Mouse (Mus musculus): Measurements from ENCODE around the gene Rela. TPM values are rescaled to one million over a fixed set of nuclear protein-coding genes. Genes with fewer than 3 reads are reported as not detected.
"Not testable (repeated sequence)": the region's sequence is repeated elsewhere in the genome, so short reads cannot be mapped to it uniquely, and the experiment has no call there.

Gene Rela
- polyA plus RNA-seq, 1 experiment from 2014 or later, result 29.9 TPM

DNA sequence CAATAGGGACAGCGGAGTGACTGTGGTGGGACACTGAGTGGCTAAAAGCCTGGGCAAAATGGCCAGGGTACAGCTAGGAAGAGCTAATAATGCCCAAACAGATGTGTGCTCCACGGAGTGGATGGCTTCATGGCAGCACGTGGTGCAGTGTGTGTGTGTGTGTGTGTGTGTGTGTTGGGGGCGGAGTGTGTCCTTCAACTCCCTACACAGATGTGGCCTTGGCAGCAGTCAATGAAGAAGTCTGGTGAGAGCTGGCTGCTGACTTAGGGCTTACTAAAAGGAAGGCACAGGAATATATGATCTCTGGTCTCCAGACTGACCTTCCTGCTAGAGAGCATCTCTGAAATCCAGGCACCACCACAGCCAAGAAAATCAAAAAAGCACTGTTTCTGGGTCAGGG, 31.1 kb downstream of the Rela start:
- H3K4me2 ChIP-seq, result no peak overlapping the region

DNA sequence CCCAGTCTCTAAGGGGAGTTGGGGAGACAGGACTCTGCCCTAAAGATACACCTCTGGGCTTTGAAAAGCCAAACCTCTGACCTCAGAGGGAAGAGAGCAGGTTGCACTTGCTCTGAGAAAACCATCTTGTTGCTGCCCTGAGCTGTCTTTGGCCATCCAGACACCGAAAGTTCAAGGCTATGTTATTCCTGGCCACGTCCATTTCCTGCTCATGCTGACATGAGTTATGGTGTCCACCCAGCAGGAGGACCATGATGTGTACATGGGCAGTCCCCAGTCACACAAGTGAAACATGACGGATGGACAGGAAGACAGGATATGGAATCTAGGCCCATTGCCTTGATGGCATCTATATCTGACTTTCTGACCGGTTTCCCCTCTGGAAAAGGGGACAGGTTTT, 43.1 kb downstream of the Rela start:
- peaks cover 49% of the 10 kb centered on the region for H3K36me3 ChIP-seq (ENCODE audit: control insufficient read depth, insufficient read depth, low read length)
- H3K9me3 ChIP-seq (ENCODE audit: control insufficient read depth, low read length), result no peaks in the 10 kb centered on the region
- H3K27ac ChIP-seq (ENCODE audit: low read depth, low read length), result no peak overlapping the region

More for the DNA sequence above, 31.1 kb downstream of the Rela start:
- no peaks in the 10 kb centered on the region for H3K27me3 ChIP-seq (ENCODE audit: control insufficient read depth, insufficient read depth, low read length)
- DNase-seq (ENCODE audit: low spot score, missing footprints) (no peak), ATAC-seq (ENCODE audit: low FRiP score) (no peak)
- peaks cover 3% of the 10 kb centered on the region; the same call in 1 of the 2 replicates for H3K4me1 ChIP-seq (ENCODE audit: control insufficient read depth, insufficient read depth, low read length)
- H3K27ac ChIP-seq (ENCODE audit: low read depth, low read length), result no peak overlapping the region
- peaks cover 12% of the 10 kb centered on the region; the same call in 1 of the 2 replicates for H3K36me3 ChIP-seq (ENCODE audit: control insufficient read depth, insufficient read depth, low read length)
- no peaks in the 10 kb centered on the region for H3K9me3 ChIP-seq (ENCODE audit: control insufficient read depth, low read length)
- H3K9ac ChIP-seq (ENCODE audit: low read length), result no peak overlapping the region
- no peak overlapping the region for H3K4me3 ChIP-seq (ENCODE audit: low read depth, low read length)
- WGBS, result 90% methylated on average over 4 of the region's 4 CpGs

DNA sequence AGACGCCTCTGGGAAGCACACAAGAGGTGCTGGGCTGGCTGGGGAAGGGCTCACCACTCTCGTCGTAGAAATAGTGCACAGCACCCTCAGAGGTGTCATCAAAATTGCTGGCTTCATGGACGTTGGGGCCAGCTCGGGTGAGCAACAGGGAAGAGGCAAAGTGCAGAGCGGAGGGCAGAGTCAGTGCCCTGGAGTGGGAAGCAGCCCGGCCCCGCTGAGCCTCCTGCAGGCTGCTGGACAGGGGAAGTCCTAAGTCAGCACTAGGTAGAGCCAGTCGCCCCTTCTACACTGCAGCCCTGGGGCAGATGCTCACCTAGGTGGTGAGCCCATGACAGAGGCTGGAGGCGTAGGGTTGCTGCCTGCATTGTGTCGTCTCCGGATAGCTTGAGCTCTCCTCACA, 47.0 kb downstream of the Rela start:
- ATAC-seq (ENCODE audit: low FRiP score) (no peak), DNase-seq (ENCODE audit: low spot score, missing footprints) (no peak)
- Histone ChIP-seq H3K36me3 (ENCODE audit: control insufficient read depth, insufficient read depth, low read length) (peaks cover 42% of the 10 kb centered on the region), H3K9me3 (ENCODE audit: control insufficient read depth, low read length) (no peaks in the 10 kb centered on the region), H3K27me3 (ENCODE audit: control insufficient read depth, insufficient read depth, low read length) (no peaks in the 10 kb centered on the region), H3K4me2 (no peak overlapping the region), H3K9ac (ENCODE audit: low read length) (no peak overlapping the region), H3K4me1 (ENCODE audit: control insufficient read depth, insufficient read depth, low read length) (peaks cover 8% of the 10 kb centered on the region; the same call in 1 of the 2 replicates), H3K27ac (ENCODE audit: low read depth, low read length) (no peak overlapping the region), H3K4me3 (ENCODE audit: low read depth, low read length) (no peak overlapping the region)
- 94% methylated on average over 12 of the region's 12 CpGs for WGBS

More for the DNA sequence above, 43.1 kb downstream of the Rela start:
- DNase-seq (ENCODE audit: low spot score, missing footprints) (no peak), ATAC-seq (ENCODE audit: low FRiP score) (no peak)
- no peaks in the 10 kb centered on the region for H3K4me1 ChIP-seq (ENCODE audit: control insufficient read depth, insufficient read depth, low read length)
- H3K27me3 ChIP-seq (ENCODE audit: control insufficient read depth, insufficient read depth, low read length), result no peaks in the 10 kb centered on the region
- no peak overlapping the region for H3K9ac ChIP-seq (ENCODE audit: low read length)
- no peak overlapping the region for H3K4me2 ChIP-seq
- H3K4me3 ChIP-seq (ENCODE audit: low read depth, low read length), result no peak overlapping the region
- 92% methylated on average over 4 of the region's 4 CpGs for WGBS

DNA sequence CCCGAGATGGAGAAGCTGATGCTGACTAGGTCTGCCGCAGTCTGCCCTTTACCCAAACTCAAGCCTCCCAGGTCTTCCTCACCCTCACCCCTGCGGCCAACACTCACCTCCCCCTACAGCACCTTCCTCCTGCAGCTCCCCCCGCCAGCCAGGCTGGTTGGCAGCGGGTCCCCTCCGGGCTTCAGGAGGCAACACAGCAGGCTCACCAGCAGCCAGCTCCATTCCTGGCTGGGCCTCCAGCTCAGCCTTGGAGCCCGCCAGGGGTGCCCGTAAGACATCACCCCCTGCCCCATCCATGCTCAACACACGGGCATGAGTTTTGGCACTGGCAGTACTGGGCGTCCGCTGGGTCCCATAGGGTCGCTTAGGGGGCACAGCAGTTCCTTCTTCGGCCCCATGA, 47.7 kb downstream of the Rela start:
- H3K4me3 ChIP-seq (ENCODE audit: low read depth, low read length), result no peak overlapping the region
- 87% methylated on average over 13 of the region's 13 CpGs for WGBS

DNA sequence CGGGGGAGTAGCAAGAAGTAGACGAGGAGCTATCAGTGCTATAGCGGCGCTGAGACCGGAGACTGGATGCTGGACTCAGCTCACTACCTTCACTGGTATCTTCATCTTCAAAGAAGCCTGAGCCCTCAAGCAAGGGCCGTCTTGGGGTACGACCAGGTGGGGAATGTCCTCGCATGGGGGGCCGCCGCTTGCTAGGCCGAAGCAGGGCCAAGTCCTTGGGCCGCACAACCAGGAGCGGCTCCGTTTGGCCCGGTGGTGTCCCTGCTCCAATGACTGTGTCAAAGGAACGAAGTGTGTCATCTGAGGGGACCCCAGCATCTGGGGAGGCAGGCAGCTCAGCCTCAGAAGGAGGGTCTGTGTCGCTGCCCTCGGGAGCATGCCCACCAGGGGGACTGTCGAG, 48.1 kb downstream of the Rela start:
- DNase-seq (ENCODE audit: low spot score, missing footprints) (no peak), ATAC-seq (ENCODE audit: low FRiP score) (no peak)
- Histone ChIP-seq H3K4me1 (ENCODE audit: control insufficient read depth, insufficient read depth, low read length) (peaks cover 16% of the 10 kb centered on the region), H3K4me2 (no peak overlapping the region), H3K36me3 (ENCODE audit: control insufficient read depth, insufficient read depth, low read length) (peaks cover 36% of the 10 kb centered on the region), H3K27ac (ENCODE audit: low read depth, low read length) (no peak overlapping the region), H3K4me3 (ENCODE audit: low read depth, low read length) (no peak overlapping the region), H3K9ac (ENCODE audit: low read length) (no peak overlapping the region), H3K9me3 (ENCODE audit: control insufficient read depth, low read length) (no peaks in the 10 kb centered on the region), H3K27me3 (ENCODE audit: control insufficient read depth, insufficient read depth, low read length) (no peaks in the 10 kb centered on the region)
- 95% methylated on average over 19 of the region's 19 CpGs for WGBS

More for the DNA sequence above, 47.7 kb downstream of the Rela start:
- DNase-seq (ENCODE audit: low spot score, missing footprints) (no peak), ATAC-seq (ENCODE audit: low FRiP score) (no peak)
- H3K27ac ChIP-seq (ENCODE audit: low read depth, low read length), result no peak overlapping the region
- H3K36me3 ChIP-seq (ENCODE audit: control insufficient read depth, insufficient read depth, low read length), result peaks cover 37% of the 10 kb centered on the region
- no peaks in the 10 kb centered on the region for H3K9me3 ChIP-seq (ENCODE audit: control insufficient read depth, low read length)
- no peaks in the 10 kb centered on the region for H3K27me3 ChIP-seq (ENCODE audit: control insufficient read depth, insufficient read depth, low read length)
- no peak overlapping the region for H3K9ac ChIP-seq (ENCODE audit: low read length)
- peaks cover 11% of the 10 kb centered on the region for H3K4me1 ChIP-seq (ENCODE audit: control insufficient read depth, insufficient read depth, low read length)
- H3K4me2 ChIP-seq, result no peak overlapping the region

DNA sequence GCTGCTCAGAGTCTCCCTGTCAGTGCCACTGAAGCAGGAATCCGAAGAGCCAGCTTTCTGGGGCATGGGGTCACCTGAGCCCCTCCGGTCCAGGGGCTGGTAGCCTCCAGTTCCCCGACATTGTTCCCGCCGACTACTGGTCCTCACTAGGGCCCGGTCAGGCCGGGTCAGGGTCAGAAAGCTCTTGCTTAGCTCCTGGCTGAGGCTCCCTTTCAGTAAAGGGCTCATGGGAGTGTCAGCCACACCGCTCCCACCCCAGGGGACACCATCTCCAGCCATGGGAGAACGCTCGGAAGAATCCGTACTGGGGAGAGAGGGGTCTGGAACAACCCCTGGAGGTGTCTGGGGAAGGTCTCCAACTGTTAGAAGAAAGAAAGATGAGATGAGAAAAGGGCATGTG, 48.6 kb downstream of the Rela start:
- DNase-seq (ENCODE audit: low spot score, missing footprints), result no peak
- no peaks in the 10 kb centered on the region for H3K27me3 ChIP-seq (ENCODE audit: control insufficient read depth, insufficient read depth, low read length)
- no peak overlapping the region for H3K4me2 ChIP-seq
- H3K9ac ChIP-seq (ENCODE audit: low read length), result no peak overlapping the region
- no peak overlapping the region for H3K4me3 ChIP-seq (ENCODE audit: low read depth, low read length)
- ATAC-seq (ENCODE audit: low FRiP score), result no peak
- 95% methylated on average over 11 of the region's 11 CpGs for WGBS
- peaks cover 36% of the 10 kb centered on the region for H3K36me3 ChIP-seq (ENCODE audit: control insufficient read depth, insufficient read depth, low read length)
- no peak overlapping the region for H3K27ac ChIP-seq (ENCODE audit: low read depth, low read length)
- peaks cover 20% of the 10 kb centered on the region for H3K4me1 ChIP-seq (ENCODE audit: control insufficient read depth, insufficient read depth, low read length)
- H3K9me3 ChIP-seq (ENCODE audit: control insufficient read depth, low read length), result no peaks in the 10 kb centered on the region

DNA sequence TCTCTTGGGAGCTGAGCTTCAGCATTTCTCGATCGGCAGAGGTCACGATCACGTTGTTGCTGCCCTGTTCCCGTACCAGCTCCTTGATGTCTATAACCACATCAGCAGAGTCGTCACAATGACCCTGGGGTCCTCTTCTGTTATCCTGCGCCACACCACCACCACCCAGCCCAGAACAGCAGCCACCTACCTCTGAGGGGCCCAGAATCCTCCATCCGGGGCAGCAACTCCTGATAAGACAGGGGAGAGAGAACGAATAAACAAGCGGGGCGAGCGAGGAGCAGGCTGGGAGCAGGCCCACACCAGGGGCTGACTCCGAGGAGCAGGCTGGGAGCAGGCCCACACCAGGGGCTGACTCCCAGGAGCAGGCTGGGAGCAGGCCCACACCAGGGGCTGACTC, 49.2 kb downstream of the Rela start:
- no peaks in the 10 kb centered on the region for H3K27me3 ChIP-seq (ENCODE audit: control insufficient read depth, insufficient read depth, low read length)

DNA sequence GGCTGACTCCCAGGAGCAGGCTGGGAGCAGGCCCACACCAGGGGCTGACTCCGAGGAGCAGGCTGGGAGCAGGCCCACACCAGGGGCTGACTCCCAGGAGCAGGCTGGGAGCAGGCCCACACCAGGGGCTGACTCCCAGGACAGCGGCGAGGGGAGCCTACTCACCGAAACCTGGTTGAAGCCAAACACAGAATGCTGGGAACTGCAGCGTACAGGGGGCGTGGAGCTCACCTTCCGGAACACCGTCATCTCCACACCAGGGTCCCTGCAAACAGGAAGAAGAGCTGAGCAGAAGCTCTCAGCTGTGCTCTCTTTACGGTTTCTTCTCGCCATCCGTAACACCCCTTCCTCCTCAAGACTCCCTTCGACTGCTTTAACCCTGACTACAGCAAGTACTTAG, 49.7 kb downstream of the Rela start:
- not testable (repeated sequence) for H3K27ac ChIP-seq (ENCODE audit: low read depth, low read length); H3K9me3 ChIP-seq (ENCODE audit: control insufficient read depth, low read length); H3K9ac ChIP-seq (ENCODE audit: low read length); H3K27me3 ChIP-seq (ENCODE audit: control insufficient read depth, insufficient read depth, low read length); H3K4me3 ChIP-seq (ENCODE audit: low read depth, low read length); H3K4me2 ChIP-seq; DNase-seq (ENCODE audit: low spot score, missing footprints); ATAC-seq (ENCODE audit: low FRiP score)
- Histone ChIP-seq H3K4me1 (ENCODE audit: control insufficient read depth, insufficient read depth, low read length) (peaks cover 28% of the 10 kb centered on the region), H3K36me3 (ENCODE audit: control insufficient read depth, insufficient read depth, low read length) (peaks cover 30% of the 10 kb centered on the region)
- WGBS, result 88% methylated on average over 12 of the region's 12 CpGs

More for the DNA sequence above, 49.2 kb downstream of the Rela start:
- Histone ChIP-seq H3K36me3 (ENCODE audit: control insufficient read depth, insufficient read depth, low read length) (peaks cover 32% of the 10 kb centered on the region), H3K4me3 (ENCODE audit: low read depth, low read length) (no peak overlapping the region), H3K4me1 (ENCODE audit: control insufficient read depth, insufficient read depth, low read length) (peaks cover 25% of the 10 kb centered on the region), H3K9me3 (ENCODE audit: control insufficient read depth, low read length) (no peaks in the 10 kb centered on the region), H3K9ac (ENCODE audit: low read length) (no peak overlapping the region), H3K4me2 (no peak overlapping the region), H3K27ac (ENCODE audit: low read depth, low read length) (no peak overlapping the region)
- ATAC-seq (ENCODE audit: low FRiP score) (no peak), DNase-seq (ENCODE audit: low spot score, missing footprints) (no peak)
- 92% methylated on average over 13 of the region's 13 CpGs for WGBS

DNA sequence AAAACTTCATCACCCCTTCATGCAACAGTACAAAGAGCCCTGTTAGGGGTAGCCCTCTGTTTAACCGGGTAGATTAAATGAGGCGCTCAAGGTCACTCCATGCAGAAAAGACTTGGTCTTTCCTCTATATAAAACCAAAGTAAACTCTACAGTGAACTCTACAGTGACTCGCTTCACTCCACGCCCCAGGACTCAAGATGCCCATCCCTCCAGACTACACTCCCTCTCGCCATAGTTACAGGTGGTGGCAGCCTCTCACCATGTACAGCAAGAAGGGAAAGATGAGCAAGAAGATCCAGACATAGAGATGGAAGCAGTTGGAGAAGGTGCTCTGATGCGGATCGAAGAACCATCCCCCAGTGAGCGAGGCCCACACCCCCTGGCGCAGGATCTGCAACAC, 50.5 kb downstream of the Rela start:
- ATAC-seq (ENCODE audit: low FRiP score), result no peak

More for the DNA sequence above, 50.5 kb downstream of the Rela start:
- Histone ChIP-seq H3K27me3 (ENCODE audit: control insufficient read depth, insufficient read depth, low read length) (no peaks in the 10 kb centered on the region), H3K36me3 (ENCODE audit: control insufficient read depth, insufficient read depth, low read length) (peaks cover 25% of the 10 kb centered on the region), H3K9me3 (ENCODE audit: control insufficient read depth, low read length) (no peaks in the 10 kb centered on the region), H3K4me1 (ENCODE audit: control insufficient read depth, insufficient read depth, low read length) (peaks cover 33% of the 10 kb centered on the region), H3K9ac (ENCODE audit: low read length) (peak overlapping the region; percentile 85), H3K27ac (ENCODE audit: low read depth, low read length) (peak overlapping the region; percentile 76), H3K4me3 (ENCODE audit: low read depth, low read length) (peak overlapping the region; percentile 90), H3K4me2 (peak overlapping the region; percentile 99)
- no peak for DNase-seq (ENCODE audit: low spot score, missing footprints)
- 21% methylated on average over 9 of the region's 9 CpGs for WGBS

All from midbrain, embryonic 11.5 days (tissue).